Mouse (Mus musculus): ENCODE measurements around the gene Atp11a.

- TF ChIP-seq CTCF (IDR thresholded peaks at IDR 0.05; ENCODE audit: extremely low read depth, insufficient read depth, low read length): no peak
- TF ChIP-seq POLR2A (IDR thresholded peaks at IDR 0.05; ENCODE audit: extremely low read depth, insufficient read depth, low read length): no peak
Observed at GRCm38 (mm10) chr8:12906597-12906996, 149.8 kb downstream of the Atp11a start.

All from cortical plate, adult 2 months (tissue).